Mouse (Mus musculus) olfactory bulb, adult 2 months (tissue): ENCODE data around the gene Gm15217. TPM values are rescaled to one million over a fixed set of nuclear protein-coding genes. Genes with fewer than 3 reads are reported as not detected.

Experiments
- H3K27ac ChIP-seq: fragments of 200-500 bp; 2 replicates; pipeline ENCODE4 v1.5.1; 2012; ENCODE audit warnings: low read depth, low read length; ENCODE audit not compliant: insufficient read depth
- H3K4me1 ChIP-seq: fragments of 200-500 bp; 2 replicates; pipeline ENCODE4 v1.6.1; 2012; ENCODE audit warnings: low read length; ENCODE audit not compliant: control insufficient read depth, insufficient read depth
- H3K4me3 ChIP-seq: fragments of 200-500 bp; 2 replicates; pipeline ENCODE4 v1.5.1; 2012; ENCODE audit warnings: mild to moderate bottlenecking, low read depth, low read length, moderate library complexity; ENCODE audit not compliant: insufficient read depth
- CTCF ChIP-seq: fragments of 200-500 bp; IDR thresholded peaks from 2 replicates; pipeline ENCODE4 v1.5.1; 2012; ENCODE audit warnings: low read depth, mild to moderate bottlenecking, low read length, moderate library complexity; ENCODE audit not compliant: insufficient read depth
- POLR2A ChIP-seq: fragments of 200-500 bp; IDR thresholded peaks from 2 replicates; pipeline ENCODE4 v1.6.1; 2012; ENCODE audit warnings: mild to moderate bottlenecking, low read depth, low read length, moderate library complexity; ENCODE audit not compliant: insufficient read depth
- WGBS: fragments of 180-500 bp; shearing (Covaris S2); methylation state at CpG from one replicate; pipeline ENCODE4 v1.1.7; 2018; 5-methylcytosine and 5-hydroxymethylcytosine counted together
- polyA plus RNA-seq: library from polyadenylated mRNA; stranded (reverse); fragments of >200 nt; gene quantifications from 2 replicates; pipeline ENCODE4 v1.2.4, GENCODE M21; 2012; ENCODE audit warnings: low replicate concordance; ENCODE audit not compliant: missing spikeins, insufficient read depth, insufficient read length

Gene Gm15217
- polyA plus RNA-seq, 1 experiment = not detected

DNA sequence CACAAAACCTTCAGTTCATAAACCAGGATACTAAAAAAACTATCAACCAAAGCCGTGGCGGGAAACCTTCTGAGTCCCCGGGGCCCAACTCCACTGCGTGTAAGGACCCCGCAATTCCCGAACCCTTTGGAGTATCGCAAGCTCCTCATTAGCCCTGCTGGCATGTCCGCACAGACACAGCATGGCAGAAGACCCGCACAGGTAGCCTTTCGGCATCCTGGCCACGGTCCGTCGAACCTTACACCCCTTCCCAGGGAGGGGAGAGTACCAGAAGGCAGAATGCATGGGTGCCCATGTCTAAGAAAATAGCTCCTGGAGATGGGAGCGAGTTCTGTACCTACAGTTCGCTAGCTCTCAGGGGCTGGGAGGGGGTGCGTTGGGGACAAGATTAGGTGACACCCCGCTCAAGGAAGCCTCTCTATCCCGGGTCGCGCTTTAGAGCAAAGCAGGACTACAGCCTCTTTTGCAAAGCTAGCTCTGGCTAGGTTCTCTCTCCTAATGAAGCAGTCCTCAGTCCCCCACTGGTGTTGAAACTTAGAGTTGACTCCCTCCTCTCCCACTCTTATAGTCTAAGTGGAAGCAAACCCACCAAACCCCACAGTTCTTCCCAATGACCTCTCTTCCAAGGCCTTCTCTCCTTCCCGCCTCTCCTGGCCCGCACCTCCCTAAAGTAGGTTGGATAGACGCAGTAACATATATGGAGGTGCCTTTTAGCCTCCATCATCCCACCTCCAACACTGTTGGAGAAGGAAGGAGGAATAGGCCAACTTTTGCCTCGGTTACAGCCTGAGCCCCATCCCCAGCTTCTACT lies 10.4 kb downstream of the Gm15217 start:
- 15% methylated on average over 24 of the region's 24 CpGs for WGBS
- Histone ChIP-seq H3K27ac (no peak overlapping the region), H3K4me1 (peaks cover 28% of the 10 kb centered on the region), H3K4me3 (no peak overlapping the region)
- TF ChIP-seq CTCF (no peak), POLR2A (no peak)

DNA sequence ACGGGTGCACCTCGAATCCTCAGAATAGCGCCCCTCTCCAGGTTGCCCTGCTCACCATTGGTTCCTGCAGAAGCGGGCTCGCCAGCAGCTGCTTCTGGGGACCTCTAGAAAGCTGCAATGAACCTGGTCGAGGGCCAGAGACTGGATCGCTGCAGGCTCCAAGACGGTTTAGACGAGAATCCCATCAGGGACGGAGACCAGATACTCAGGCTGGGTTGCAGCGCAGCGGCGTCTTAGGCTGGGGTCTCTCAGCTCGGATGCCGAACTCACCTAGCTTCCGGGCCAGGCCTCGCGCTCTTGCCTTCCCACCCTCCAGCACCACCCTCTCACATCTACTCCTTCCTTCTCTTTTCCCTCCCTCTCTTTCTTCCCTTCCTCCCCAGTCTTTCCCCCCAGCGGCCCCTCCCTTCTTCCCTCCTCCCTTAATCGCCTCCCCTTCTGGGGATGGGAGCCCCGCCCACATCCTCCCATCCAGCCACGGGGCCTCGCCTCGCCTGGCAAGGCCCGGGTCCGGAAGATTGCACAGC lies 11.1 kb downstream of the Gm15217 start, which contains the start of gene Bmp4:
TSS of gene Bmp4 (minus strand) at position 421 of the 527 bp plus-strand sequence.
- Histone ChIP-seq H3K4me1 (peaks cover 28% of the 10 kb centered on the region), H3K4me3 (no peak within 1 kb of the TSS), H3K27ac (no peak within 1 kb of the TSS)
- TF ChIP-seq POLR2A (no peak), CTCF (no peak)
- WGBS = 16% methylated on average over 26 of the region's 26 CpGs

DNA sequence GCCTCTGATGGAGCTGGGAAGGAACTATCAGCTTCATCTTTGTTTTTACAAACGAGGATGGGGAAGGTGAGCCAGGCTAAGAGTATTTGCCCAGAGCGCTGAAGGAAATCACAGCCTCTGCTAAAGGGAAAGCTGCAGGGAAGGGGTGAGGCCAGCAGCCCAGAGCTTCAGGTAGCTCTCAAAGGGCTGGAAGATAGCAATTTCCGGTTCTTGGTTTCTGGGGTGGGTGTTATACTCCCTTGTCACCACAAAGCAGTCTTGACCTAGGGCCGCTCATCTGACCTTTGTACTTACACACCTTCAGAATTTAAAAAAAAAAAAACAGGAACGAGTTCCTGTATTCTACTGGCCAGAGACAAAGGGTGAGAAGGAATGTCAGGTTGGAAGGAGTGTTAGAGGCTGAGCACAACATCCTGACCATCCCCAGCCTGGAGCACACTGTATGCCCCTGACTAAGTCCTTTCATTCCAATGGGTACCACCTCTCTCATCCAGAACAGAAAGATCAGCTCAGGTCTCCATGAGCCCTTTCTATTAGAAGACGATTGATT lies 12.5 kb downstream of the Gm15217 start:
- Histone ChIP-seq H3K4me3 (no peak overlapping the region), H3K27ac (no peak overlapping the region), H3K4me1 (peaks cover 23% of the 10 kb centered on the region)
- TF ChIP-seq CTCF (no peak), POLR2A (no peak)
- 85% methylated on average over 6 of the region's 6 CpGs for WGBS

DNA sequence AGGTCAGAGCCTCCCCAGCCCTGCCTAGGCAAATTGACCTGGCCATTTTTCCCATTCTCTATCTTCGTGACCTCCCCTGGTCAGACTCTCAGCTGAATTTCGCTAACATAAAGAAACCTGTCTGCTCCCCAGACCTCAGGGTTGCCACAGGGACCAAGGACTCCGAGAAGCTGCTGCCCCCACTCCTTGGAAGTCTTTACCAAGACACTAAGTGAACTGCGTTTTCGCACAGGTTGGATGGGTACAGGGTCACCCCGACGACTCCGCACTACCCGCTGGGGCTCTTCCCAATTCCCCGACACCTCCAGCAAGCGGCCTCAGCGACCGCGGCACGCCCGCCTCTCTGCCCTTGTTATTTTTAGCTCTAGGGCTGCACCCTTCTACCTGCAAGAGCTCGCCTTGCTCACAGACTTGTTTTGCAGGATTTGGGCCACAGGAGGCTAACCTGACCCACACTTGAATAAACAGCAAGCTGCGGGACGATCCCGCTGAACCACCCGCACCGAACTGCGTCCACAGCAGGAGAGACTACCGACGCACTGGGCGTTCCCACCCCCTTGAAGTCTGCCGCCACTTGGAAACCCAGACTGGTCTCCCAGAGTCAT lies 19.0 kb downstream of the Gm15217 start:
- Histone ChIP-seq H3K4me3 (no peak overlapping the region), H3K4me1 (peaks cover 6% of the 10 kb centered on the region; the same call in 1 of the 2 replicates), H3K27ac (no peak overlapping the region)
- 12% methylated on average over 27 of the region's 27 CpGs for WGBS
- TF ChIP-seq POLR2A = no peak
- no peak for TF ChIP-seq CTCF

DNA sequence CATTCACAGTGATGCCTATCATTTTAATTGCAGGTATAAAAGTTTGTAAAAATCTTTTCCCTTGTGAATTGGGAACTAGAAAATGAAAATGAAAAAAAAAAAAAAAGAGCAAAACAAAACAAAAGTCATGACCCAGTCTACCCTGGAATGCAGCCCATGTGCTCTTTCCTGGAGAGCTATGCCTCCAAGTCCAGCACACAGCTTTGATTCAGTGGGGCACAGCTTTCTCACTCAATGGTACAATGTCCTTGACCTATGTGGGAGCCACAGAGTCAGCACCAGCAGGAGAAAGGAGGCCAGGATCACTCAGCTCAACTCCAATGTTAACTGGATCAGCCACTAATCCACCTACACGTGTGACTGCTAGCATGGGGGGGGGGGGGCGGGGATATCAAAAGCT lies 20.7 kb downstream of the Gm15217 start:
- no peak overlapping the region for H3K27ac ChIP-seq
- 71% methylated on average over 2 of the region's 2 CpGs for WGBS
- H3K4me3 ChIP-seq = no peak overlapping the region
- peaks cover 6% of the 10 kb centered on the region; the same call in 1 of the 2 replicates for H3K4me1 ChIP-seq
- TF ChIP-seq CTCF (no peak), POLR2A (no peak)

DNA sequence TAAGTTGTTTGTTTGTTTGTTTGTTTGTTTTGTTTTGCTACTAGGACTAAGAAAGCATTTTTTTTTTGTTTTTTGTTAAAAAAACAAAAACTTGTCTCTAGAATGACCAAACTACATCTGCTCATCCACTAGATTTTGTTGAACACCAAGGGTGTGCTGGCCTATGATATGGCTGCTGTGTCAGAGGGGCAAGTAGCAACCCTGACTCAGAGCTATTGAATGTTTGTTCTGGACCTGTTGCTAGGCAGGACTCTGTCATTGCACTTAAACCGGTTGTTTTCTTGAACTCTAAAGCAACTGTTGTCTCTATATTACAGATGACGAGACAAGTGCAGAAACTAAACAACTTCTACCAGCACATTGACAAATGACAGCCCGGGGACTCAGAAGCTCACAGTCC lies 29.1 kb downstream of the Gm15217 start:
- Histone ChIP-seq H3K4me1 (no peaks in the 10 kb centered on the region), H3K27ac (no peak overlapping the region), H3K4me3 (no peak overlapping the region)
- no peak for TF ChIP-seq CTCF
- TF ChIP-seq POLR2A = no peak
- 88% methylated on average over 3 of the region's 3 CpGs for WGBS

DNA sequence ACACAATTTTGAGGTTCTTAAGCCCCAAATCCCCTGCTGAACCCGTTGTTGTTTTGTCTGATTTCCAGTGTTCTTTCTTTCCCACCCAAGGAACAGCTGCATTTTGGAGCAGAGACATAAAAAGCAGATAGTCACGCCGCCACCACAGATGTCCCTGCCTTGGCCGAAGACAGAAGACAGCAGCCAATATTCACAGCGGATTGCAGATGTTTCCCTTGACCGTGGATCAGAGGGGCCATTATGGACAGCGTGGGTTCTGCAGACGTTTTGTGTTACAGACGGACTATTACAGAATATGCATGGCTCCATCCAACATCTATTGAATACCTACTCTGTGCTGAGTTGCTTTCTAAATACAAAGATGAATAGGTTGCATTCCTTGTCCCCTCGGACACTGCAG lies 29.8 kb downstream of the Gm15217 start:
- H3K4me3 ChIP-seq = no peak overlapping the region
- H3K4me1 ChIP-seq = no peaks in the 10 kb centered on the region
- 68% methylated on average over 10 of the region's 10 CpGs for WGBS
- no peak overlapping the region for H3K27ac ChIP-seq
- no peak for TF ChIP-seq POLR2A
- TF ChIP-seq CTCF = no peak

DNA sequence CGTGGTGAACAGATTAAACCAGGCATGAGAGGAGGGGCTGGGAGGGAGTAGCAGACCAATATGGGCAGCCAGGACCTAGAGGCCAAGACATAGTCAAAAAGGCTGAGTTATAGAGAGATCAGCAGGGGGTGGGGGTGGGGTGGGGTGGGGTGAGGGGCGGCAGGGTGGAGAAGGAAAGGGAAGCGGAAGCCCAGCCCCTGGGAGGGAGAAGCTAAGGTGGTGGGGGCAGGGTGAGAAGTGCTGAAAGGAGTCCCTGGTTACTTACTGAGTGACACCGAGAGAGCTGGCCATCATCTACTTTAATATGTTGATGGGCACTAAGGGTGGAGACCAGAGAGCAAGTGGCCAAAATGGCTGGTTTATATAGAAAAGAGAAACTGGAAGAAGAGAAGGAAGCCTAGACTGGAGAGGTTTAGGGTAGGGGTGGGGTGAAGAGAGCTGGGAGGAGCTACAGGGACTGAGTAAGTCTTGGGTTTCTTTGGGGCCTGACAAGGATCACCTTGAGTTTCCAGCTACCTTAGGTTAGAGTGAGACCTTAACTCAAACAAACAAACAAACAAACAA lies 31.4 kb downstream of the Gm15217 start:
- Histone ChIP-seq H3K4me3 (no peak overlapping the region), H3K4me1 (no peaks in the 10 kb centered on the region), H3K27ac (no peak overlapping the region)
- no peak for TF ChIP-seq CTCF
- no peak for TF ChIP-seq POLR2A
- 81% methylated on average over 4 of the region's 4 CpGs for WGBS
